Mouse (Mus musculus) large intestine, adult 2 months (tissue): Measurements from ENCODE around the gene Qrfpr. TPM values are rescaled to one million over a fixed set of nuclear protein-coding genes. Genes with fewer than 3 reads are reported as not detected.

Experiments used
- DNase-seq: peaks from one replicate; pipeline ENCODE4 v3.0.0-alpha.2; 2012; ENCODE audit warnings: low read depth, low spot score
- WGBS: fragments of 180-500 bp; shearing (Covaris S2); methylation state at CpG from one replicate; pipeline ENCODE4 v1.1.7; 2018; 5-methylcytosine and 5-hydroxymethylcytosine counted together
- polyA plus RNA-seq: library from polyadenylated mRNA; depleted of rRNA; stranded (reverse); fragments of >200 nt; gene quantifications from 2 replicates; pipeline ENCODE4 v1.2.3, GENCODE M21; 2012; rRNA removed

Qrfpr gene
- polyA plus RNA-seq, 1 experiment = not detected

GRCm38 (mm10) chr3:36155268-36155667 is 66.8 kb downstream of the Qrfpr start:
- DNase-seq = no peak
- 45% methylated on average over 5 of the region's 5 CpGs for WGBS

DNA sequence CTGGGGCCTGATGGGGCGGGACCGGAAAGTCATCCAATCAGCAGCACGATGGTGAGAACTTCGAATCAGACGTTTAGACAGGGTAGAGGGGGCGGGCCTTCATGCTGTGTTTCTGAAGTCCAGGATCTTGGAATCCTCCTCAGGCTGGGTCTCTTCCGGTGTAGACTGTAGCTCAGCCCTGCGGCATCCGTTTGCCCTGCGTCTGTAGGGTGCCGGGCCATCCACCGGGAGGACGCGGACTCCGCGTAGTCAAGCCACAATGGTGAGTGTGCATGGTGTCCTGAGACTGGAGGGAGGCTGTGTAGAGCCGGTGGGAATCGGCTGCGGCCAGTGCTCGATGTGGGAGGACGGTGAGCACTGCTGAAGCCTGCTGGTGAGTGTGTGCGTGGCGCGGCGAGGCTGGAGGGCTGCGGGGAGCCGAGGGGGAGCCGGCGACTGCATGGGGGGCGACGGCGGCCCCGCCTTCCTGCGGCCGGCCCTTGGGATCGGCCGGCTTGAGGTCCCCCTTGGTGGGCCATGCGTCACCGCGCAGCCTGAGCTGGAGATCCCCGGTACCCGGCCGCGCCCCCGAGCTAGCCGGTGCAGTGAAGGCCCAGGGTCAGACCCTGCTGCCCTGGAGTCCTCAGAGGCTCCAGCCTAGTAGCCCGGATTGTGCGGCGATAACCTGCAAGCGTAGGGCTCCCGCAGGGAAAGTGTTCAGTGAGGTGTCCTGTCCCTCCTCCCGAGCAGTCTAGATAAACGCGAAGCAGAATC is 71.0 kb downstream of the Qrfpr start, which contains the start of gene D3Ertd254e:
TSS of gene D3Ertd254e (plus strand) at position 84 of the 753 bp plus-strand sequence.
- 1% methylated on average over 54 of the region's 54 CpGs for WGBS

GRCm38 (mm10) chr3:36150537-36150933 is 71.6 kb downstream of the Qrfpr start:
- WGBS = 14% methylated on average over 1 of the region's 1 CpGs
- no peak for DNase-seq

More for the DNA sequence above, 71.0 kb downstream of the Qrfpr start, which contains the start of gene D3Ertd254e:
- DNase-seq = peak; percentile 69

DNA sequence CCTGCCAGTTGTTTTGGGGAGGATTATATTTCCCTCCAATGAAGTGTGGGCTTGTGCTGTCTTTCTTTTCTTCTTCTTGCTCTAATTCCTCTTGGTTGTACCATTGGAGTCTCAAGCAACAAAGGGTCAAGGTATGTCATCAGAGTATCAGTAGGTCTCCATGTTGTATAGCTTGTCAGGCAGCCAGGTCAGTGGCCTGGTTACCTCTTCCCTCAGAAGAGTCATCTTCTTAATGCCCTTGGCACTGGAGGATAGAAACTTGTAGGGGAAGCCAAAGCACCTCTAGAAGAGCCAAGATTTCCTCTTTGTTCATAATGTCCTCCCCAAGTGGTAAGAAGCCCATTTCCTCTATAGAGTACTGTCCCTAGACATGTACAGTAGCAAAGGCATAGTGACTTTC is 83.1 kb downstream of the Qrfpr start:
- DNase-seq = no peak

- no peak for DNase-seq
- WGBS = 63% methylated on average over 1 of the region's 1 CpGs
Measured at GRCm38 (mm10) chr3:36138171-36138660, 83.9 kb downstream of the Qrfpr start.

GRCm38 (mm10) chr3:36137560-36137959 is 84.6 kb downstream of the Qrfpr start:
- peak; percentile 42 for DNase-seq
- WGBS = 42% methylated on average over 2 of the region's 2 CpGs

DNA sequence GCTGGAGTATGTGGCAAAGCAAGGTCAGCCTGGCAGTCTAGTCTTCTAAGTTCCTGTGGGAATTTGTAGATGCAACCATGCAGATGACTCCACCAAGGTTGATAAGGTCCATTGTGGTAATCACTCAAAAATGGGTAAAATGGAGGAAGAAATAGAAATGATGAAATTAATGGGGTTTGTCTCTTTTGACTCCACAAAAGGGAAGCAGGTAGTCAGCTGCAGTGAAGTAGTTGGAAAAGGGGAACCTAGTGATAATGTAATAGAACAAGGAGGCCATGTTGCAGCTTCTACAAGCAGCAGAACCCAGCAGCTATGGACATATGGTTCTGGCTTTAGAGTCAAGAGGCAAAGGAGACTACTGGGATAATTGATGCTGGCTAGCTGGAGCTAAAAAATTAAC is 86.0 kb downstream of the Qrfpr start:
- no peak for DNase-seq

Other genes with a start within 250 kb of the Qrfpr start
- gene Mccc1, start 221.6 kb downstream of the Qrfpr start, polyA plus RNA-seq = 7.2 and 11.1 TPM in 2 replicates
- gene Ccdc144b, start 168.8 kb downstream of the Qrfpr start, polyA plus RNA-seq = not detected in 2 replicates
- gene Acad9, start 156.3 kb downstream of the Qrfpr start, polyA plus RNA-seq = 16.7 and 19.4 TPM in 2 replicates
- 0.45 and 0.80 TPM in 2 replicates for gene D3Ertd254e, start 71.3 kb downstream of the Qrfpr start, polyA plus RNA-seq